Mouse (Mus musculus): ENCODE results near the gene Six5.

DNA sequence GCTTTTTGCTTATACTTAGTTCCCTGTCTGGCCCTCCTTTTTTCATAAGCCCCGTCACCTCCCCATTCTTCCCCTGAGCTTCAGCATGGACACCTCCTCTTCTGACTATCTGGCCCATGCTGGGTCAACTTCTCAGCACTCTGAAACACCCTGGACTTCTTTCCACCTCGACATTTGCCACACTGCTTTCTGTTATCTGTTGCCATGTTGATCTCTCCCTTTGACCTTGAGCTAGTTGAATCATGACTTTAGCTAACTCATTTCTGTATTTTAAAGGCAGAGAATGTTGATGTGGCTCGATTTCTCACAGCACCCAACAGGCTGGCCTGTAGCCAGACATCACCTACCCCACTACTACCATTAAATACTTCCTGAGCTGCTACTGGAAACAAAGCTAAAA, 13.0 kb downstream of the Six5 start:
- TF ChIP-seq CTCF (IDR thresholded peaks at IDR 0.05; ENCODE audit: control insufficient read depth, insufficient read depth, insufficient read length) (no peak), MAX (IDR thresholded peaks at IDR 0.05) (no peak), USF1 (IDR thresholded peaks at IDR 0.05; ENCODE audit: low read depth) (no peak), MYOD1 (IDR thresholded peaks at IDR 0.05; ENCODE audit: control insufficient read depth, insufficient read length, low read depth) (no peak), MYOG (IDR thresholded peaks at IDR 0.05; ENCODE audit: control insufficient read depth, extremely low read depth, insufficient read length) (no peak), CEBPB (IDR thresholded peaks at IDR 0.05; ENCODE audit: low read depth) (no peak), FOSL1 (IDR thresholded peaks at IDR 0.05; ENCODE audit: insufficient read depth, low read length, poor library complexity, severe bottlenecking) (no peak)
